Mouse (Mus musculus) heart, postnatal 14 days (tissue): ENCODE results near the gene Sec63. TPM values are rescaled to one million over a fixed set of nuclear protein-coding genes. Genes with fewer than 3 reads are reported as not detected.

Experiments used
- DNase-seq, 2 experiments: peaks; one replicate each; pipeline ENCODE4 v3.0.0; 2021 to 2022
- intact Hi-C: fragments of 180-260 bp; cut with DNase I; formaldehyde crosslinking; loops from one replicate; pipeline ENCODE4 v1.15.1; 2025
- total RNA-seq, 2 experiments: library from RNA; stranded (reverse); gene quantifications; 2 replicates each; pipeline ENCODE4 v1.2.3; 2021

The Sec63 gene
- total RNA-seq, 2 experiments from 2014 or later = 24.4 to 27.5 TPM

DNA sequence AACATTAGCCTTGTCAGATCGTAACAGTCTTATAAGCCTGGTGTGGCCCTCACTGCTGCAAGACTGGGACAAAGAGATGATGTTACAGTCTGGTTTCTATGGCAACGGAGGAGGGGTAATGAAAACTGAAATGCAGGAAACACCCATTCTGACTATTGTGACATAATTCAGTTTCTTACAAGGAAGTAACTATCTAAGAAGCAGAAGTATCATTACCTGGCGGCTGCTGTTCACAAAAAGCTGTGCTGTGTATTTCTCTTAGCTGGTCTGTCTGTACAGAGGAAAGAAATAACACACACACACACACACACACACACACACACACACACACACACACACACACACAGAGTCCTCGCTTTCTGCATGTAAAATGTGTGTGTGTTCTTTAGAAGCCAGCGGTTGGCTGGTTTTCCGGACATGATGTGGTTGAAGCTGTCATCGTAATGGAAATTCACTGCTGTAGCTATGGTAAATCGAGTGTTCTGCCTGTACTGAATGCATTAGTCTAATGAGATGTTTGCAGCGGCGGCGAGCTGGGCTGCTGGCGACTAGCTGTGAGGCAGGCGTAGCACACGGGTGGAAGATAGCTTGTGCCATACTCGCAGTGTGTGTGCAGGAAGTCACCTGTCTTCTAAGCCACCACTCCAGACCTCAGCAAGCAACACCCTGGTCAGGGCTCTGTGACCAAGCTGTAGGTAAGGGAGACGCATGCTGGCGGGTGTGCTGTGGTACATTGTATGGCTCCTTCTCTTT is 99.0 kb downstream of the Sec63 start, which contains the start of gene Scml4:
Gene Scml4, plus strand, starts transcription at position 212 of the 753 bp plus-strand sequence.
- DNase-seq = no peak
- intact Hi-C loops = no loop called here

GRCm38 (mm10) chr10:42861446-42861845 is 100.2 kb downstream of the Sec63 start:
- intact Hi-C loops = no loop called here
- no peak for DNase-seq

DNA sequence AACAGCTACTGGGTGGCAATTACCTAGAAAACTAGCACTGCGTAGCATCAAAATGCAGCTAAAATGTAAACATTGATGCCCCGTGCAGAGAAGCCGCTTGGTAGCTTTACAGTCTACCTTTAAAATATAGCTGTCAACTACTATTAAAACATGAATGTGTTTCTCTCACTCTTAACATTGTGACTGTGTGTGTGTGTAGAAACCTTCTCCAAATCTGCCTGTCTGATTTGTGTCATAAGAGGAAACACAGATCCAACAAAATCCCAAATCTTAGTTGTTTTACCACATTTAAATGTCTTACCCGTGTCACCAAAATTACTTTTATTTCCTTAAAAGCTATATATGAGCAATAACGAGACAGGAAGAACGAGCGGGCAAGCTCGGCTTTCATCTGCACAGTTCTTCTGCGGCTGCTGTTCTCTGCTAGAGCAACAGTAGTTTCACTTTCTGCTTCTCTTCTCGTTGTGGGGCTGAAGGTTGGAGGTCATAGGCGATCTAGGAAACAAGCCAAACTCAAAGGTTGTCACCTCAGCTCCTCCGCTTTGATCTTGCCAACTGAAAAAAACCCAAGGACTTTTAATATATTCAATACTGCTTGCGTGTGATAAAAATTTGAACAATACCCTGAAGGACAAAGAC is 100.9 kb downstream of the Sec63 start:
- intact Hi-C loops = no loop called here
- peak; percentile 32 to 48 for DNase-seq

- intact Hi-C loops = no loop called here
- DNase-seq = no peak
These were observed 101.5 kb downstream of the Sec63 start for GRCm38 (mm10) chr10:42862806-42863205.

GRCm38 (mm10) chr10:42863621-42864391 is 102.5 kb downstream of the Sec63 start:
- intact Hi-C loops = loop anchor here (2.0 kb wide), 1 partner anchor 29 kb away; no protein-coding TSS in a partner anchor
- peak; percentile 44 to 67 for DNase-seq

DNA sequence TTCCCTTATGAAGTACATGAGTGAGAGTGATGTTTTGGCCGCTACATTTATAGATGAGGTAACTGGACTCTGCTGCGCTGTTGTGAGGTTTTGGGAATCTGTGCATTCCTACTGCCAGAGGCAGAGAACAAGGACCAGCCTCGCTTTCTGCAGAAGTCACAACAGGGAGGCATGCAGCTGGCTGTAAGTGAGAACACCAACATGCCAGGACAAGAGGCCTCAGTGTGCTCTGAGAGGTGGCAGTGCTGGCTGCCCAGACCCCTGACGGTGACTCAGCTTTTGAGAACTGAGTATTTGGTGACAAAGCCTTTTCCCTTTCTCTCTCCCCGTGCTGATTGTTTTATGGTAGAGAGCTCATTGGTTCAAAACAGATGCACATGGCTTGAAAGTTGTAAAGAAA is 103.4 kb downstream of the Sec63 start:
- DNase-seq = no peak
- intact Hi-C loops = loop anchor here (2.0 kb wide), 1 partner anchor 30 kb away; no protein-coding TSS in a partner anchor

GRCm38 (mm10) chr10:42868416-42868815 is 107.1 kb downstream of the Sec63 start:
- intact Hi-C loops = no loop called here
- DNase-seq = no peak

- intact Hi-C loops = no loop called here
- no peak for DNase-seq
These were observed 108.2 kb downstream of the Sec63 start for GRCm38 (mm10) chr10:42869467-42869866.

- DNase-seq = no peak
- intact Hi-C loops = no loop called here
These were observed 111.1 kb downstream of the Sec63 start for GRCm38 (mm10) chr10:42872269-42873010.

DNA sequence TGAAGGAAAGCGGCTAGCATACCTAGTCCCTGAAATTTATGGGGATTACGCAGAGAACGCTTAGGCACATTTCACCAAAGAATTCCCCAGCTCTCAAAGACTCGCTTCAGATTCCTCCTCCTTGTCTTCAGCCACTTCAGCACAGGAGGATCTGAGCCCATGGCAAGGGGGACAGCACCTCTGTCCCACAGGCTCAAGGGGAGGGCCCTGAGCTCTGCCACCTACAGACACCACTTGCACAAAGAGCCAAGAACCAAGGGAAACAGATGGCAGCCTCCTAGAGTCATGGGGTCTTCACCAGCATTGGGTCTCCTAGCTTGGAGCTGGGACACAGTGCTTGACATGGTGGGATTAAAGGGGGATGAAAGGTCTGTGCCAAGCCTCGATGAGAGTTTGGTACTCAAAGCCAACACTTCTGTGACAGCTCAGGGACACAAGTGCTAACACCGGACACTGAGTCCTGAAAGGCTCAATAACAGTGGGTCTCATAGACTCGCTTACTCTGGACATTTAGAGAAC is 111.8 kb downstream of the Sec63 start:
- intact Hi-C loops = no loop called here
- no peak for DNase-seq

GRCm38 (mm10) chr10:42876172-42876571 is 114.9 kb downstream of the Sec63 start:
- no peak for DNase-seq
- intact Hi-C loops = no loop called here

DNA sequence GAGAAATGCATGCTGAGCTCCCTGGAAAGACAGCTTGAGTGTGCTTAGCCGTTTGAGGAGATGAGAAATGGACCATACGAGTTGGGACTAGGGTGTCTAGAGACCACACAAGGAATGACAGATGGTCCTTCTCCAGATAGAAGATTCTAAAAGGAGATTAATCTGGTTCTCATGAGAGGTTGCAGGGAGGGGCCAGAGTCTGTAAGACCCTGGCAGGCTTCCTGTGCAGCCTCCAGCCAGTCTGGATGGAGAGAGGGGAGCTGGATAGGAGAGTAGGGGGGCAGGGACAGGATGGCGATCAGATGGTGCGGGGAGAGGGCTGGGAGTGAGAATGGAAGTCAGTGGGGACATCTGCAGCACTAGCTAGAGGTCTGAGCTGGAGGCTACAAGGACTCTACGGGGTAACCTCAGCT is 118.0 kb downstream of the Sec63 start:
- no peak for DNase-seq
- intact Hi-C loops = no loop called here

DNA sequence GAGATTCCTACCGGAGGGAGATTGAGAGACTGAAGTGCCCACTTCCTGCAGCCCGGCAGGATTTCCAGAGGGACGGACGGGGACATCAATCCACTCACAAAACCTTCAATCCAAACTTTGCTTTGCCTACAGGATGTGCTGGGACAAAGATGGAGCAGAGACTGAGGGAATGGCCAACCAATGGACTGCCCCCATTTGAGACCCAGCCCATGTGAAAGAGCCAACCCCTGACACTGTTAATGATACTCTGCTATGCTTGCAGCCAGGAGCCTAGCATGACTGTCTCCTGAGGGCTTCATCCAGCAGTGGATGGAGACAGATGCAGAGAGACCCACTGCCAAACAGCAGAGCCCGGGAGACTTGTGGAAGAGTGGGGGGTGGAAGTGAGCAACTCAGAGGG is 118.4 kb downstream of the Sec63 start:
- DNase-seq = no peak
- intact Hi-C loops = loop anchor here (5.0 kb wide), 1 partner anchor 32 kb away; no protein-coding TSS in a partner anchor

Other genes starting within 250 kb of the Sec63 start
- gene Nr2e1, start 177.9 kb upstream of the Sec63 start, total RNA-seq = not detected
- 10 to 100 TPM; 18.0 to 18.2 TPM for gene Ostm1, start 177.7 kb upstream of the Sec63 start, total RNA-seq
- 1 to 10 TPM; 1.7 to 2.6 TPM for gene Scml4, start 98.9 kb downstream of the Sec63 start, total RNA-seq